Mouse (Mus musculus) heart, postnatal 25 days (tissue): ENCODE data around the gene Rita1. TPM values are rescaled to one million over a fixed set of nuclear protein-coding genes. Genes with fewer than 3 reads are reported as not detected.

Source experiments
- DNase-seq: peaks from one replicate; pipeline ENCODE4 v3.0.0; 2022; ENCODE audit warnings: low spot score
- intact Hi-C: fragments of 180-260 bp; cut with DNase I; formaldehyde crosslinking; loops from one replicate; pipeline ENCODE4 v1.15.1; 2025
- total RNA-seq, 2 experiments: library from RNA; stranded (reverse); gene quantifications; 2 replicates each; pipeline ENCODE4 v1.2.3; 2021

Gene Rita1
- total RNA-seq, 2 experiments from 2014 or later = 15.4 to 18.7 TPM

DNA sequence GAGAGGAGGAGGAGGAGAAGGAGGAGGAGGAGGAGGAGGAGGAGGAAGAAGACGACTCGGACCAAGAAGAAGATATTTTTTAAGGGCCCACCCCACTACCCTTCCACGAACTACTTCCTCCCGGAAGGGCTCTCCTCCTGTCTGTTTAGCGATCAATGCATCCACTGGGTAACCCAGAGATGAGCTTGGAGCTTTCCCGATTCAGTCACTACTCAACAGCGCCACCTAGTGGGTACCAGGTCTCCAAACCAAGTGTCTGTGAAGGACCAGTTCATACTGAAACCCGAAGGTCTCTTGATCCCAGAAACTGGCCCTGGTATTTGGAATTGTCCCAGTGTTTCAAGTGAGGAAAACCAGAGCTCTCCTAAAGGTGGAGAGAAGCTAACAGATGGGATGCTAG, 6.7 kb downstream of the Rita1 start:
- peak; percentile 68 for DNase-seq
- intact Hi-C loops = loop anchor here (1.0 to 10.0 kb wide), 3 partner anchors 51 to 100 kb away; no protein-coding TSS in a partner anchor

DNA sequence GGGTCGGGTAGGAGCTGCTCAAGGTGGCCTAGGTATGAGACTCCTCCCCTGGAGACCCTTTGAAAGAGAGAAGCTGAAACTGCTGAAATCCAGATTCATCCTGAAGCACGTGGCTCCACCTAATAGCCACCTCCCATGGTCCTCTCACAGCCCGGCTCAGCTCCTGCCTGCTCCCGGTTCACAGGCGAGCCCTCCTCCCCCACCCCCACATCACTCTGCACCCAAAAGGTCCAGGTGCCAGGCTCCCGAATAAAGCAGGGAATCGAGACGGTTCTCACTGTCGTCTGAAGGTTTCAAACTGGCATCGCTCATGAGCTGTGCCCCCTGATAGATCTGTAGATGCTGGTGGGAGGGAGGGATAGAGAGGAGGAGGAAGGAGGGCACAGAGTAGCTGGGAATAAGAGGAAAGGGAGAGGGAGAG, 7.1 kb downstream of the Rita1 start:
- no peak for DNase-seq
- intact Hi-C loops = loop anchor here (1.0 to 10.0 kb wide), 3 partner anchors 50 to 100 kb away; no protein-coding TSS in a partner anchor

DNA sequence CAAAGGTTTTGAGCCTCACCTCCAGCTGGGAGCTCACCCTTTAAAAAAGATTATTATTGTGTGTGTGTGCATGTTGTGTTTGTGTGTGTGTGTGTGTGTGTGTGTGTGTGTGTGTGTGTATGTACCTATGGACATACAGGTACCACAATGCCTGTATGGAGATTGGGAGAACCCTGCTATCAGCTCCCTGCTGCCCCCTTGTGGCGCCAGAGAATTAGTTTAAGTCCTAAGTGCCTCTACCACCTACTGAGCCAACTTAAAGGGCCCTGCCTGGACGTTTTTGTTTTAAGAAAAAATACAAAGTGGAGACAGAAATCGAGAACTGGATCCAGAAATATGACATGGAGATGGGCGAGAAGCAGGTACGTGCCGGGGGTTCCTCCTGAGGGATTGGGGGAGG, 7.5 kb downstream of the Rita1 start:
- intact Hi-C loops = loop anchor here (1.0 to 10.0 kb wide), 3 partner anchors 50 to 100 kb away; no protein-coding TSS in a partner anchor
- DNase-seq = peak; percentile 44

DNA sequence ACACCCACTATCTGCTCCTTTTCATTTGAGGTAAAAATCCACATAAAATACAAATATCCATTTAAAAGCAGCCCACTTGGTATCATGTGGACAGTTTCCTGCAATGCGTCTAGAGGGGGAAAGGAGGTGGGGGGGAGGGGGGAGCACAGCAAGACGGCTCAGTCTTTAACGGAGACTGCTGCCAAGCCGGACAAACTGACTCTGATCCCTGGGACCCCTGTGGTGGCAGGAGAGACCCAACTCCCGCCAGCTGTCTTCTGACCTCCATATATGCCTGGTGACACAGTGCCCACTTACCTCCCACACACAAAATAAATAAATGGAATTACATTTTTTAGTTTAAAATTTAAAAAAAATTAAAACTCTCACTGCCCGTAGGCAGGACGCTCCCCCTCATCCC, 8.9 kb downstream of the Rita1 start:
- intact Hi-C loops = loop anchor here (10.0 kb wide), 1 partner anchor 49 kb away; no protein-coding TSS in a partner anchor

DNA sequence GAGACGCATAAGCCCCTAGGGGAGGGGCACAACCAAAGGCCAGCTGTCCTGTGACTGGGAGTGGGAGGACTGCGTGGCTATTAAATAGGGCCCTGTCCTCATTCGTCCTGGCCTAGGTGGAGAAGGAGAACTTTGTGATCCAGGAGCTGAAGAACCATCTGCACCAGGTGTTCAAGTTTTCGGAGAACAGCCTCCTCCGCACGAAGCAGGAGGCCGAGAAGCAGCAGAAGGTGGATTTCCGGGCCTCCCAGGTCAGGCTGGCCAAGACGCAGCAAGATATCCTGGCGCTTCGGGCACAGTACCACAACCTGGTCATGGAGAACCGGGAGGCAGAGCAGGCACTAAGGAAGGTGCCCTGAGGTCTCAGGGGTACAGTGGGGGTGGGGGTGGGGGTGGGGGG, 10.2 kb downstream of the Rita1 start:
- no peak for DNase-seq
- intact Hi-C loops = loop anchor here (10.0 kb wide), 1 partner anchor 47 kb away; no protein-coding TSS in a partner anchor

More for the DNA sequence above, 8.9 kb downstream of the Rita1 start:
- DNase-seq = no peak

DNA sequence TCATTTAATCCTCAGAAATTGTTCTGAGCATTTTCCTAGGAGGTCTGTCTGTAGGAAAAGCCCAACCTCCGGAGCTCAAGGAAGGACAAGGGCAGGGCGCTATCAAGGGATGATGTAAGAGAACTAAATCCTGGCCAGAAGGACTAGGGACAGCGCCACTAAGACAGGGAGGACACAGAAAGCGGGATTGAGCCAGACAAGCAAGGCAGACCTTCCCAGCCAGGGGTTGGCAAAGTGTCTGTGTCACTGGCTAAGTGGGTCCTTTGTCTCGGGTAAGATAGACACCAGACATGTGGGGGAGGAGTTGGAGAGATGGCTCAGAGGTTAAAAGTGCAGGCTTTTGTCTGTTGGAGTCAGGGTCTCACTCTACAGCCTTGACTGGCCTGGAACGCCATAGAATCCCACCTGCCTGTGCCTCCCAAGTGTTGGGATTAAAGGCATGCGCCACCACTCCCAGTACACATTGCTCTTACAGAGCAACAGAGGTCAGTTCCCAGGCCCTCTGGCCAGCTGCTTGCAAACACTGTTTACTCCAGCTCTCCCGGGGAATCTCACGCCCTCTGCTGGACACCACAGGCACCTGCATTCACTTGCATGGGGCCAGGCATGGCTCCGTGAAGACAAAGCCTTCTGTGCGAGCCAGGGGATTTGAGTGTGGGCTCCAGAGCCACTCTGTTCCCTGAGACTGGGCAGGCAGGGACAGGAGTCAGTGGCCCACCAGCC, 11.3 kb downstream of the Rita1 start:
- DNase-seq = no peak
- intact Hi-C loops = loop anchor here (10.0 kb wide), 1 partner anchor 46 kb away; no protein-coding TSS in a partner anchor

DNA sequence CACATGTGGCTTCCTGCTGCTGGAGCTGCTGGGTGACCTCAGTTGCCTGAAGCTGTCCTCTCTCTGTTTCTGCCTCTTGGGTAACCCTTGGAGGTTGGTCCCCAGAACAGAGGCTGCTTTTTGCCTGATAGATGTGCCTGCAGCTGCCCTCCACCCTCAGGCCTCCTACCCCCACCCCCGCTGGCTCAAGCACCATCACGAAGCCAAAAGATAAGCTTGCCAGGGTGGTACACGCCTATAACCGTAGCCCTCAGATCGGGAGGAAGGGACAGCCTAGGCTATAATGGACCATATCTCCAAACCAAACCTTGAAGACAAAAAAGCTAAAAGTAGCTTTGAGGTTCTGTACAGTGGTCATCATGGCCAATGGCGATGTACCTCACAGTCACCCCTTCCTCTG, 12.8 kb downstream of the Rita1 start:
- no peak for DNase-seq
- intact Hi-C loops = loop anchor here (10.0 kb wide), 1 partner anchor 45 kb away; no protein-coding TSS in a partner anchor

DNA sequence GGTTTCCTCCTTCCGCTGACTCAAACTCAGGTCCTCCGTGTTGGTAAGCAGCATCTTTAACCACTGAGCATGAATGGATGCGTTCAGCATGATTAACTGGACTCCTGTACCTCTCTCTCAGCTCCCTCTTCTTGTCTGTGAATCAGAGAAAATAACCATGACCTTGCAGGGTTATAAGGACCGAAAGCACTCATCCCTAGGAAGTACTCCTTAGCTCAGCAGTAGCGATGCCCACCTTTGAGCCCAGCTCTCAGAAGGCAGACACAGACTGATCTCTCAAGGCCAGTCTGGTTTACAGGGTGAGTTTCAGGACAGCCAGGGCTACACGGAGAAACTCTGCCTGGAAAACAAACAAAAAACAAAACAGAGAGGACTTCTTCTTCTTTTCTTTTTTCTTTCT, 17.9 kb downstream of the Rita1 start:
- intact Hi-C loops = no loop called here
- no peak for DNase-seq

DNA sequence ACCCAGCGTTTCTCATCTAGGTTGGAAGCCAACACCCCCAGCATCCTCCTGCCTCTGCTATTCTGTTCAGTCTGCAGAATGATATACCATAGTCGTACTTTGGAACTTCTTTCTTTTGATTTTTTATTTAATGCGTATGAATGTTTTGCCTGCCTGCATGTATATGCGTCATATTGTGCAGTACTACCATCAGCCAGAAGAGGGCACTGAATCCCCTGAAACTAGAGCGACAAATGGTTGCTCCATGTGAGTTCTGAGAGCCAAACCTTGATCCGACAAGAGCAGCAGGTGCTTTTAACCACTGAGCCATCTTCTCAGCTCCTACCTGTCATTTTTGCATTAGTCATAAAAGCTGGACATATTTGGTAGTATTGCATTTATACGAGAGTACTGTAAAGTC, 20.2 kb downstream of the Rita1 start:
- intact Hi-C loops = no loop called here

DNA sequence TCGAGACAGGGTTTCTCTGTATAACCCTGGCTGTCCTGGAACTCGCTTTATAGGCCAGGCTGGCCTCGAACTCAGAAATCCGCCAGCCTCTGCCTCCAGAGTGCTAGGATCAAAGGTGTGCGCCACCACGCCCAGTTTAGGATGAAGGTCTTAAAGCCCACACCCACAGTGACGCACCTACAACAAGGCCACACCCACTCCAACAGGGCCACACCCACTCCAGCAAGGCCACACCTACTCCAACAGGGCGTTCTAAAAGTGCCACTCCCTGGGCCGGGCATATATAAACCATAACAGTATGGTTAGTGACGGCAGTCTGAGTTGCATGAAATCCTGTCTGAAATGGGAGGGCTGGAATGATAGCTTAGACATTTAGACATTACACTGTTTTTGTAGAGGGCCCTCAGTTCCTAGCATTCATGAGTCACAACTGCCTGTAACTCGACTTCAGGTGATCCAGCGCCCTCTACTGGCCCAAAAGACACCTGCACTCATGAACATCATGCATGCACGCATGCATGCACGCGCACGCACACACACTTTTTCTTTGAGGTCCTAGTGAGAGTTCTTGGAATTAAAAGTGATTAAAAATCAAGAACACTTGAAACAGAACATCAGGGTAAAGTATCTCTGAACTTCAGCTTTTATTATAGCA, 21.9 kb downstream of the Rita1 start:
- intact Hi-C loops = no loop called here
- no peak for DNase-seq

More for the DNA sequence above, 20.2 kb downstream of the Rita1 start:
- DNase-seq = no peak

DNA sequence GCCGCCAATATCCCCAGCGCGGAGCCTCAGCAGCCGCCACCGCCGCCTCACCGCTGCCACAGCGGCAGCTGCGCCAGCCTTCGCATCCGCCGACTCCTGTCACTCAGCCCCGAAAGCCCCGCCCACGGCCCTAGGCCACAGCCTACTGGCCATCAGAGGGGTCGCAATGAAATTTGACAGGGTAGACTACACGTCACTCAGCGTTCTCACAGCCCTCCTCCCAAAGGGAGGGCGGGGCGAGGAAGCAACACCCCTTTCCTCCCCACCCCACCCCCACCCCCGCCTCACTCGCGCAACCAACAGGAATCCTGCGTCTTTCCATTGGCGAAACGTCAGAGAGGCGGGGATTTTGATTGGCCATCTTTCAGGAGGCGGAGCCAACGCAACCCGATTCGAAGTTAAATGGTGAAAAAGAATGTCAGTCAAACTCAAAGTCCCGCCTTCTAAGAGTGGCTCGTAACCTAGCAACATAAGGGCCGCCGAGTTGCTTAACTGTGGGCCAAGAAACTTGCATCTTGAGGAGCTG, 23.8 kb downstream of the Rita1 start, which contains the start of the genes Tpcn1 and Iqcd:
Tpcn1 (minus strand) TSS at position 105 of the 526 bp plus-strand sequence.
Iqcd (plus strand) TSS at position 448 of the 526 bp plus-strand sequence.
- peak; percentile 98 for DNase-seq
- intact Hi-C loops = loop anchor here (5.0 kb wide), 1 partner anchor 76 kb away; the partner anchor contains the start of gene Slc8b1

DNA sequence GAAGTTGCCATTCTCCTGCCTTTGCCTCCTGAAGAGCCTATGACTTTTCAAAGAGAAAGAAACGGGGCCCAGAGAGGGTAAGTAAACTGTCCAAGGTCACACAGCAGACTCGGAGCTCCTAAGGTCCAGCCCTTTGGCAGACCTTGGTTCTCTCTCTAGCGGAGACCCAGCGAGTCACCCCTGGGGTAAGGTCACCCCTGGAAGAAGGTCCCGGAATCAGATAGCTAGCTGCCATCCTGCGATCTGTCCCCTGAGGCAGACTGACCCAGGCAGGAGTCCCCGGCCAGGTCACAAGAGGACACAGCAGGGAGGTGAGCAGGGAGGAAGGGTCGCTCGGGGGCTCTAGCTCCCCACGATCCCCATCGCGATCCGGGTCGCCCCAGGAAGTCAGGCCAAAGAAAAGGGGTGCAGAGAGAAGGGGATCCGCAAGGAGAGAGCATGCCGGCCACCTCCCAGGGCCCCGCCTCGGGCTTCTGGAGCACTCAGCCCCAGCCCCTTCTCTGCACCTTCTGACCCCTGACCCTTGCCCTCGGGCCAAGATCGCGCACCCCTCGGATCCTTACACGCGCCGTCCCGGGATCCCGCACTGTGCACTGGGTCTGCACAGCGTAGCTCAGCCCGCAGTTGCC, 24.3 kb downstream of the Rita1 start:
- intact Hi-C loops = loop anchor here (5.0 kb wide), 1 partner anchor 76 kb away; the partner anchor contains the start of gene Slc8b1
- no peak for DNase-seq

DNA sequence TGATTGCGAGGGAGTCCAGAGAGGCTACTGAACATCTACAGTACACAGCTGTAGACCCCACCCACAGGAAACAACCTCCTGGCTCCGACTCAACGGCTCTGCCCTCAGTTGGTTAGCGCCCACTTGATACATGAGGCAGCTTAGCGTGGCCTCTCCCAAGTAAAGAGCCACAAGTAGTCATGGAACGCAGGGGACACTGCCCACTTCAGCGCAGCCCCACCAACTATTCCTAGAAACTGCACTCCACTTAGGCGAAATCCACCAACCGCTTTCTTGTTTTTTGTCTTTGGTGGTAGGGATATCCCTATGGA, 24.8 kb downstream of the Rita1 start:
- intact Hi-C loops = loop anchor here (5.0 kb wide), 1 partner anchor 75 kb away; the partner anchor contains the start of gene Slc8b1
- DNase-seq = no peak

DNA sequence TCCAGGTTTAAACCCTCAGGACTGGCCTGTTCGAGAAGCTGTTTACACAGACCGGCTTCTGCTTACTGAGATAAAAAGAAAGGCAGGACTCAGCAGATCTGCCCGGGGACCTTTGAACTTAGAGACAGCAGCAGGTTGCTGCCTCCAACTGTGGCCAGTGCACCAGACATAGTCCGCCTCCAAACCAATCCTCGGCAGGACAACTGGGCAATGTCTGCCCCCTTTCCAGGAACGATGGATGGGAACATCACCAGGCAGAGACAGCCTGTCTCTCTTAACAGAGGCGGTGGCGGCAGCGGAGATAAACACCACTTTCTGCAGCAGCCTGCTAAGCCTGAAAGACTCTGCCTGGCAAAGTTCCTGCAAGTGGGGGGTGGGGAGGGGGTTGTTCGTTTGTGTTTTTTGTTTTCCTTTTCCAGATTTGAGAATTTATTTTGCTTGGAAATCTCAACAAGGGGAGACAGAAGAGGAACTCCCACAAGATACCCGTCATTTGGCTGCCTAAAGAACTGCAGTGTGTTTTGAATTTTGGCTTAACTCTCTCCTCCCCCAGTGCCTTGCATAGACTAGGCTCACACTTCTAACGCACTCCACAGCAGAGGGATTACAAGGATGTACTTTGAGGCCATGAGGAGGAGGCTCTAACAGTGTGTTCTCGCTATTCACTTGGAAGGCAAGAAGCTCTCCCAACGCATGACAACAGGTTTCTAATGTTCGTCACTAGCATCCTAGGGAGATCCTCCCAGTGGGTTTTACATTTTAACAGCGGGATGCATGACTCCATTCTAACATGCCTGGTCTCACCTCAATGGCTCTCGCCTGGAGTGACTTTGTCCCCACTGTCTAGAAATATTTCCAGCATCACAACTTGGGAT, 25.4 kb downstream of the Rita1 start:
- intact Hi-C loops = loop anchor here (5.0 kb wide), 1 partner anchor 75 kb away; the partner anchor contains the start of gene Slc8b1

DNA sequence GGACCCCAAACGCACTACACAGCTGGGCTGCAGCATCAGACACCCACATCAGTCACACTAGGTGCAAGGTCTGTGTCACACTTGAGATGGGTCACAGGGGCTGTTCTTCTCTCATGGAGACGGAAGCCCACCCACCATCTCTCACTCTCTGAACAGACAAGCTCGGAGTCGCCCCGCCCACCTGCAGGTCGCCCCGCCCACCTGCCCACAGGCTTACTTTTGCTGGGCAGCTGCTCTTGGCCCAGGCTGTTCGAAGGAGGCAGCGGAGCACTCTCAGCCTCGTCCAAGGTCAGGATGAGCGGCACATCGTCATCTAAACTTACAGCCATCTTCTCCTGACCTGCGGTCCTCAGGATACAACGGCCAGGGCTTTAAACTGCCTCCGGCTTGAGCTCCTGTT, 27.4 kb downstream of the Rita1 start:
- intact Hi-C loops = loop anchor here (5.0 kb wide), 1 partner anchor 73 kb away; the partner anchor contains the start of gene Slc8b1
- DNase-seq = no peak

More for the DNA sequence above, 25.4 kb downstream of the Rita1 start:
- DNase-seq = no peak

DNA sequence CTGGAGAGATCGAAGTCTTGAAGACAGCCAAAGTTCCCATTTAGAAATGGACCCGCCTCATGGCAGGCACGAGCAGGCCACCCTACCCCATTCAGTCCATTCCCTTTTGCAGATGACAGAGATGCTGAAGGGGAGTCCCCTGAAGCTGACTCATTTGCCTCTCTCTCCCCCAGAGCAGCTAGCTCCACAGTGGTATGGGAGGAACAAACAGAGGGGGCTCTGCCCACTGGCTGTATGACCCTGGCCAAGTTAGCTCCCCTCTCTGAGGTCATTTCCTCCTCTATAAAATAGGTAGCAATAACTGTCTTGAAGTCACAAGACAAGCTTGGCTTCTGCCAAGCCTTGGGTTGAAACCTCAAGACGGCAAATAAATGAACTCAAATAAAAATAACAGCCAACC, 28.9 kb downstream of the Rita1 start:
- DNase-seq = no peak
- intact Hi-C loops = no loop called here

DNA sequence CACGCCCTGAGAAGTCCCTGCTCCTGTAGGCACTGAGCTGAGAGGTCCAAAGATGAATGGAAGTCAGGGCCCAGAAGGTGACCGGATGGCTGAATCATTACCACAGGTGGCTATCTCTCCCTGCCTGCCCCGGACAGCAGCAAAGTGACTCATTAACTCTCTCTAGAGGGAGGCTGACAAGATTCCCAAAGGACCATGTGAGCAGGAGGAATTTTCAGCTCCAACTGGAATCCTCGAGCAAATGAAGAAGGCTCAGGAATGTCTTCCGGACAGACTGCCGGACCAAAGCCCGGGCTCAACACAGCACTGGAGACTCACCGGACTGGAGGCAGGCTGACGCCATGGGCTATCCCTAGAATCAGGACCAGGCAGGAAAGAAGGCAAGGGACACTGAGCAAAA, 30.4 kb downstream of the Rita1 start:
- intact Hi-C loops = no loop called here
- no peak for DNase-seq

DNA sequence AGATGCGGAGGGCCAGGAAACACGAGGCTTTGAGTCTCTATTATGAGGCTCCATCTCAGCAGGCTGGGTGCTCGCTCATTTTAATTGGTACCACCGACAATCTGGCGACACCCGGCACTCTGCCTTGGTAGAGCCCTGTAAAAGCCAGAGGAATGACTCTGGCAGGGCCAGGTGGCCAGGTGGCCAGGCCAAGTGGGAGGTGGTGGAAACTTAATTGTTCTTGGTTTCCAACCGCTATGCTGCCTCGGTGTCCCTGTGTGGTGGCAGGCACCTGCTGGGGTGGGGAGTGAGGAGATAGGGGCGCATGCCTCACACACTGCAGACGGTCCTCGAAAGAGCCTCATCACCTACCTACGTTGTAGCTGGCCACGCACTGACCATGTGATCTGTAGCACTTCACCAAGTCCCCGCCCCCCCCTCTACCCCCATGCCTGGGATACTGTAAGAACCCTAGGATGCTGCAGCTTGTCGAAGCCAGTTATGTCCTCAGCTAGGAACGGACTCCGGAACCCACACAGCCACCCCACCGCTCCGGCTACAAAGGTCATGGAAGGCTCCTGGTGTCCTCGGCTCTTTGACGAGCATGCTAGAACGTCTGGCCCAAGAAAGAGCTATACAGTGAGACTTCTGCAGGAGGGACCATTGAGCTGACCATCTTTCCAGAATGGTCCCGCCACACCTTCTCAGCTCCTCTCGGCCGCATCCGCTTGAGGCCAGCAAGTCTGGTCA, 32.3 kb downstream of the Rita1 start:
- DNase-seq = no peak
- intact Hi-C loops = no loop called here
